Mouse (Mus musculus): ENCODE data around the gene Crbn. TPM values are rescaled to one million over a fixed set of nuclear protein-coding genes. Genes with fewer than 3 reads are reported as not detected.

The Crbn gene
- polyA plus RNA-seq, 1 experiment: 0.18 TPM

DNA sequence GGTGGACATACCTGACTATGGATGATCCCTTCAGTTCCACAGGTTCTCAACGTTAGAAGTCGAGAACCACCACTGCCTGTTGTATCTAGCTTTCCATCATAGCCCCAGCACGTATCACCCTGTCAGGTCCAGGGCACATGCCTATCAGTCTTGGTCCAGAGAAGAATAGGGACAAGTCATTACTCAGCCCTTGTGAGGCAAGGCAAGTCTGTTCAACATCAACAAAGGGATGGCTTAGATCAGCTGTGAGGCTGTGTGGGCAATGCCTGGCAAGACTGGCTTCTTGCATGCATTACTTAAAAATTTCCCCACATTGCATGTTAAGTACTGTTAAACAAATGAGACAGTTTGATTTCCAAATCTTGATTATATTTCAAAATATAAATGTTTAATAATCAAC is 52.1 kb downstream of the Crbn start:
- H3K4me1 ChIP-seq (ENCODE audit: control insufficient read depth): no peaks in the 10 kb centered on the region

DNA sequence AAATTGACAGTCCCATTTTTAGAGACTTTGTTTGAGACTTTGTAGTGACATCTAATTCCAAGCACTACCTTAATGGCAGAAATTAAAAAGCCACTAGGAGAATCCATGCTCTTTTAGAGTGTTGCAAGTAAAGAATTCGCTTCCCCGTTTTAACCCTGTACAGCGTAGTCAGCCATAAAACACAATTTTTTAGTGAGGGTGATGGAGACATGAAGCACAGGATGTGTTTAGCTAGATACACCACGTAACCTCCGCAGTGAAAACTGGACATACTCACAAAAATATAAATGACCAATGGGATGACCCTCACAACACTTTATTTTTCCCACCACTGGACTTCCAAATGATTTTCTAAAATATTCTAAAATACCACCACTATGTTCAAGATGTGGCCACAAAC is 52.6 kb downstream of the Crbn start:
- no peaks in the 10 kb centered on the region for H3K4me1 ChIP-seq (ENCODE audit: control insufficient read depth)
- no peaks in the 10 kb centered on the region for H3K9me3 ChIP-seq (ENCODE audit: control insufficient read depth, low read length)
- H3K4me3 ChIP-seq (replicated peaks): no peak overlapping the region
- no peaks in the 10 kb centered on the region for H3K36me3 ChIP-seq (ENCODE audit: control insufficient read depth)
- no peaks in the 10 kb centered on the region for H3K27me3 ChIP-seq (ENCODE audit: control insufficient read depth)
- TF ChIP-seq GATA1 (IDR thresholded peaks at IDR 0.05; ENCODE audit: low read length) (no peak), TAL1 (IDR thresholded peaks at IDR 0.05; ENCODE audit: low read length) (no peak)

More for the DNA sequence above, 52.1 kb downstream of the Crbn start:
- TF ChIP-seq GATA1 (IDR thresholded peaks at IDR 0.05; ENCODE audit: low read length): no peak
- TF ChIP-seq TAL1 (IDR thresholded peaks at IDR 0.05; ENCODE audit: low read length): no peak
- Histone ChIP-seq H3K27me3 (ENCODE audit: control insufficient read depth) (no peaks in the 10 kb centered on the region), H3K36me3 (ENCODE audit: control insufficient read depth) (no peaks in the 10 kb centered on the region), H3K9me3 (ENCODE audit: control insufficient read depth, low read length) (no peaks in the 10 kb centered on the region), H3K4me3 (replicated peaks) (no peak overlapping the region)

DNA sequence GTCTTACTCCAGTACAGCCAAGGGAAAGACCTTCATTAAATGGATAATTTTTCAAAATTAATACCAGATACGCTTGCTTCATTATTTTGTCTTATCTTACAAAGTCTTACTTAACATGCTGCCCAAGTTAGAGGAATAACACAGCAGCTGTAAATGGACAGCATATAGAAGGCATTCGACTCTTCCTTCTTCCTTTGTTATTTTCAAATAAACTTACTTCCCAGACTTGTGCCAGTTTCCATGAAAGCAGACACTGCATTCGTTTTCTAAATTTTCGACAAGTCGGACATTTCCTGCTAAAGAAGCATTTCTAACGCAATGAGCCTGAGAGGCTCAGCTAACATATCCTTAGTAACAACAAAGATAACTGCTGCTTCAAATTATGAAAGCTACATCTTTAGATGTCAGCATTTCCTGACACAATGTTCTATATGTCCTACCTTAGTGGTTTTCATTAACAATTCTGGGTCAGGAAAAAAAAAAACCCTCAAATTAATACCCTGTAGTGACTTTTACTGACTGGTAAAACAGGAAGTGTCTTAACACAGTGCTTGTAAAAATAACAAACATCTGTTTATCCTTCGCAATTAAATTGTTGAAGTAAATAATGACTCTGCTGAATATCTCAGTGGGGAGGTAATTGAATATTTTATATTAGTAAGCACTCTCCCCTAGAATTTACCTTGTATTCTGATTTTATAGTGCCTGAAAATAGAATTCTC is 54.0 kb downstream of the Crbn start:
- H3K36me3 ChIP-seq (ENCODE audit: control insufficient read depth): no peaks in the 10 kb centered on the region
- no peak overlapping the region for H3K4me3 ChIP-seq (replicated peaks)
- TF ChIP-seq GATA1 (IDR thresholded peaks at IDR 0.05; ENCODE audit: low read length) (no peak), TAL1 (IDR thresholded peaks at IDR 0.05; ENCODE audit: low read length) (no peak)
- H3K9me3 ChIP-seq (ENCODE audit: control insufficient read depth, low read length): no peaks in the 10 kb centered on the region
- no peaks in the 10 kb centered on the region for H3K4me1 ChIP-seq (ENCODE audit: control insufficient read depth)
- H3K27me3 ChIP-seq (ENCODE audit: control insufficient read depth): no peaks in the 10 kb centered on the region

DNA sequence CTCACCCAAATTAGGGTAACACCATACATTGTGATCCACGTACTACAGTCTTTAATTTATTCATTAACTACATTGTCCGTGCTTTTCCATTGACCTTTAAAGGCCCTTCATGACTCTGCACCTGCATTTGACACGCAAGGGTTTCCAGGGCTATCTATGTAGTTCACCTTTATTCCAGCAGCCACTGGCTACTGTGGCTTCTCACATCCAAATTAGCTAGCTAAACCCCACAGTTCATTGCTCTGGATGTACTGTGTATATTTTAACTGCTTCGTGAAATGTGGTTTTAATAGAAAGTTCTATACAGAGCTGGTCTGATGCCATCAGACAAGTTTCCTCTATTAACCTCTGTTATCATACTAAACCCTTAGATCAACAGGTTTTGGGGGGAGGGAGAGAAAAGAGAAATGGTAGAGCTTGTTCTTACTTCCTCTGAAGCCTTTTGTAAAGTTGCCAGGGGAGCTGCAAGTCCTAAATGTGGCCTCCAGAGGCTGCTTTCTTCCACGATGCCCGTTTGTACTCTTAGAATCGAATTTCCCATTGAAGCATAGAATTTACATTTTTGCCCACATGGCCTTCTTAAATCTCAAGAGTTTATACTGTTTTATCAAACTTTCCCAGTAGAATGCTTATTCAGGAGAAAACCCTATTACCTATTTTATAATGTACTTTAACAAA is 56.2 kb downstream of the Crbn start:
- TF ChIP-seq GATA1 (IDR thresholded peaks at IDR 0.05; ENCODE audit: low read length) (no peak), TAL1 (IDR thresholded peaks at IDR 0.05; ENCODE audit: low read length) (no peak)
- no peaks in the 10 kb centered on the region for H3K4me1 ChIP-seq (ENCODE audit: control insufficient read depth)
- H3K36me3 ChIP-seq (ENCODE audit: control insufficient read depth): no peaks in the 10 kb centered on the region
- no peaks in the 10 kb centered on the region for H3K9me3 ChIP-seq (ENCODE audit: control insufficient read depth, low read length)
- no peak overlapping the region for H3K4me3 ChIP-seq (replicated peaks)
- no peaks in the 10 kb centered on the region for H3K27me3 ChIP-seq (ENCODE audit: control insufficient read depth)

DNA sequence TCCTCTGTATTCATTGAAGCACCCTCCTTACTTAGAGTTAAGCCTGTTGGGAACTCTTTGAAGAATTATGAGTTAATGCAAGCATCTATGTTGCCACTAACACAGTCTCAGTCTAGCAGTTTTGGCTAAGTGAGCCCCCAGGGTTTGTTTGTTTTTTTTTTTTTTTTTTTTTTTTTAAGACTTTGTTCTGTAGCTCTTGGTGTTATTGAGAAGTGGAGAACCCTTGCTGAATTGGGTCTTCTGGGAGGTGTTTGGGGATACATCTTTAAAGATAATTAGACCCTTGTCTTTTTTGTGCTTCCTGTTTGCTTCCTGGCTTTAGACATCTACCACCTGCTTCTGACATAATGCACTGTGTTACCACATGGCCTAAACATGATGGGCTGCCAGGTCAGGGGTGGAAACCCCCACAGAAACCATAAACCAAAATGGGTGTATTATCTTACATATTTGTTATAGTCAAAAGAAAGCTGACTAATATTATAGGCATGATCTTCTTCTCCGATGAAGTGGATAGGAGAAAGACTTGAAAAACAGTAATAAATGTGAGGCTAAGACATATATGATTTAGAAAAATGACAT is 59.5 kb downstream of the Crbn start:
- Histone ChIP-seq H3K36me3 (ENCODE audit: control insufficient read depth) (no peaks in the 10 kb centered on the region), H3K4me1 (ENCODE audit: control insufficient read depth) (no peaks in the 10 kb centered on the region), H3K27me3 (ENCODE audit: control insufficient read depth) (no peaks in the 10 kb centered on the region), H3K4me3 (replicated peaks) (no peak overlapping the region), H3K9me3 (ENCODE audit: control insufficient read depth, low read length) (no peaks in the 10 kb centered on the region)
- TF ChIP-seq GATA1 (IDR thresholded peaks at IDR 0.05; ENCODE audit: low read length): no peak
- TF ChIP-seq TAL1 (IDR thresholded peaks at IDR 0.05; ENCODE audit: low read length): no peak

DNA sequence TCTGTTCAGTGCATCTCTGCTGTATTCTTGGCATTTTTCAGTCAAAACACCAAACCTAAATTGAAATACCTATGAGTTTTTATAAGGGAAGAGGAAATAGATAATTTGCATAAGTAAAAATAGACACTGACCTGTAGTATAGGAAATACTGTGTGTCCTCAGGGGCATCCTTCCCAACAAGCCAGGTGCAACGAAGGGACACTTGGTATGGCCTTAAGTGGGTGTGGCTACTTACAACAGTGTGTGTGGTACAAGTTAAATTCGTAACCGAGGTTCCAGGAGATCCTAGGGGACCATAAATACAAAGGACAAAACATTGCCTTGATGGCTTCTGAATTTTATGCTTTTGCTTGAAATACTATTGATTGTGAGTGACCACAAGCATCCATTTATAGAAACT is 61.6 kb downstream of the Crbn start:
- H3K9me3 ChIP-seq (ENCODE audit: control insufficient read depth, low read length): no peaks in the 10 kb centered on the region
- TF ChIP-seq GATA1 (IDR thresholded peaks at IDR 0.05; ENCODE audit: low read length) (no peak), TAL1 (IDR thresholded peaks at IDR 0.05; ENCODE audit: low read length) (no peak)

DNA sequence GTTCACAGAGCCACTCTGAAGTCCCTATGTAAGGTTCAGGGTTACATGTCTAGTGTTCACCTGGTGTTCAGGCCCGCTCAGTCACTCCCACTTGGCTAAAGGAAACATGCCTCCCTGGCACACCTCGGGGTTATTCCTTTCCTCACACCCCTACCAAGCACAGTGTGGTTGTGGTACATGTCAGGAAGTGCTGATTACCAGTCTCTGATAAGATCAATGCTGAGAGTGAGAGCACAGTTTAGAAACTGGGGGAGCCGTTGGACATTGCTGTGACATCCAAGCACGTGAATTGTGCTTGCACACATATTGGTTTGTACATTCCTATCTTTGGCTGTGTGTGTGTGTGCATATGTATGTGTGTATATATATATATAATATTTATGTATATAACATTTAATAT is 67.3 kb downstream of the Crbn start:
- Histone ChIP-seq H3K9me3 (ENCODE audit: control insufficient read depth, low read length) (no peaks in the 10 kb centered on the region), H3K4me3 (replicated peaks) (no peak overlapping the region), H3K27me3 (ENCODE audit: control insufficient read depth) (no peaks in the 10 kb centered on the region), H3K4me1 (ENCODE audit: control insufficient read depth) (no peaks in the 10 kb centered on the region), H3K36me3 (ENCODE audit: control insufficient read depth) (no peaks in the 10 kb centered on the region)
- TF ChIP-seq GATA1 (IDR thresholded peaks at IDR 0.05; ENCODE audit: low read length) (no peak), TAL1 (IDR thresholded peaks at IDR 0.05; ENCODE audit: low read length) (no peak)

More for the DNA sequence above, 61.6 kb downstream of the Crbn start:
- Histone ChIP-seq H3K36me3 (ENCODE audit: control insufficient read depth) (no peaks in the 10 kb centered on the region), H3K27me3 (ENCODE audit: control insufficient read depth) (no peaks in the 10 kb centered on the region), H3K4me3 (replicated peaks) (no peak overlapping the region), H3K4me1 (ENCODE audit: control insufficient read depth) (no peaks in the 10 kb centered on the region)

Other genes with a start within 250 kb of the Crbn start
- gene Il5ra, start 51.0 kb downstream of the Crbn start, polyA plus RNA-seq (2012): not detected in 2 replicates
- gene Trnt1, start 31.0 kb downstream of the Crbn start, polyA plus RNA-seq (2012): 0.13 and 0.27 TPM in 2 replicates

All from erythroblast, embryonic 14.5 days (primary cell).